Mouse (Mus musculus): ENCODE measurements around the gene Wdr27.
"Not testable (repeated sequence)": the region's sequence is repeated elsewhere in the genome, so short reads cannot be mapped to it uniquely, and the experiment has no call there.

Wdr27 gene

GRCm38 (mm10) chr17:14930697-14931096 is 12.3 kb downstream of the Wdr27 start:
- no peak for DNase-seq

GRCm38 (mm10) chr17:14928631-14929030 is 14.3 kb downstream of the Wdr27 start:
- DNase-seq: no peak

DNA sequence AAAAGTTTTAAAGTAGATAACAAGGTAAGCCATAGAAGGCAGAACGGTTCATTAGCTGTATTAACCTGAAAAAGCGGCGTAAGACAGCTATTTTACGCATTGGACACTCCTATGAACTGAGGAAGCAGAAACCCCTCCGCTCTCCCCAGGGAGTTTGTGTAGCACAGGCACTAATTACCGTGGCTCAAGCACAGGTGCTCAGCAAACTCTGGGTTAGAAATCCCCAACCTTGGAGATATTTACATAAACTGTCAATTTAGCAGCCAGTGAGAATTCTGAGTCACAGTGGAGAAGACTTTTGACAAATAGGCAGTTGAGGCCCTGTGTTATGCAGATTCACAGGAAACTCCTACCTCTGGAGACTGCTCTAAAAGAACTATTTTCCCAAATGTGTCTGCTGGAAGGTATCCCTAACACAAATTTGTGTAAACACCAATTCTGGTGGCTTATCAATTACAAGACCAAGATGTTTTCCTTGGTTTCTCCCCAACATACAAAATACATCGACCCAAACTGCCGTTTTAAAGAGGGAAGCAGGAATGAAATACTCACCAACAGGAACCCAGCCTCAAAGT is 15.2 kb downstream of the Wdr27 start:
- DNase-seq: no peak

DNA sequence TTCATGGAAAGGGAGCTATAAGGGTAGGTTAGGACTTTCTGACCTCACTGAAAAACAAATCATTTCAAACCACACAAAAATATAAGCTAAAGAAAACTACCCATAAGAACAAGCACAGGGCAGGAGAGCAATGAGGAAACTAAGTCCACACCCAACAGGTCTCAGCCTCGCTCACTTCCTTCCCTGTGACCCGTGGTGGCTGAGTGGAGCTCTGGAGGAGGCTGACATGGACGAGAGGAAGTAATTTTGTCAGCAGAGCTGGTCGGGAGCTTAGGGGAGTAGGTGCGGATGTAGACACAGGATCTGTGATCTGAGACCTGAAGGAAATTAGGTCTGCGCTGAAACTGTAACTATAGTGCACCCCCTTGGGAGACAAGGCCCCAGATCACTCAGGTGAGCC is 21.4 kb downstream of the Wdr27 start:
- no peak for DNase-seq

GRCm38 (mm10) chr17:14917866-14918265 is 25.1 kb downstream of the Wdr27 start:
- DNase-seq: no peak

DNA sequence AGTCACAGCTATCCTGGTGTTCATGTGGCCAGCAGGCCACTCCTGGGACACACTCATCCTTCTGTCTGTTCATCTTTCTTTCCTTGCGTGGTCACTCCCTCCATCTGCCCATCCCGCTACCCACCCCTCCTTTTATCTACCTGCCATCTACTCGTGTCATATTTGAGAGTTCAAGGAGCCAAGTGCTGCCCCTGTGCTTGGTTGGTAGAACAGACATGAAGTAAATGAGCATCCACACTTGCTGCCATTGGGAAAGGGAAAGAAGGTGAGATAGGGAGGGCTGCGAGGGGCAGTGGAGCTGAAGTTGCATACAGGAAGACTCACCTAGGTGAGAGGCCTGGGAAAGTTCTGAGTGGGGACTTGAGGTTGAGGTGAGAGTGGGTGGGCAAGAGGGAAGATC is 28.6 kb downstream of the Wdr27 start:
- no peak for DNase-seq

GRCm38 (mm10) chr17:14912981-14913380 is 30.0 kb downstream of the Wdr27 start:
- DNase-seq: no peak

GRCm38 (mm10) chr17:14912420-14912819 is 30.5 kb downstream of the Wdr27 start:
- peak; percentile 30 to 32 for DNase-seq

GRCm38 (mm10) chr17:14910771-14911170 is 32.2 kb downstream of the Wdr27 start:
- DNase-seq: no peak

DNA sequence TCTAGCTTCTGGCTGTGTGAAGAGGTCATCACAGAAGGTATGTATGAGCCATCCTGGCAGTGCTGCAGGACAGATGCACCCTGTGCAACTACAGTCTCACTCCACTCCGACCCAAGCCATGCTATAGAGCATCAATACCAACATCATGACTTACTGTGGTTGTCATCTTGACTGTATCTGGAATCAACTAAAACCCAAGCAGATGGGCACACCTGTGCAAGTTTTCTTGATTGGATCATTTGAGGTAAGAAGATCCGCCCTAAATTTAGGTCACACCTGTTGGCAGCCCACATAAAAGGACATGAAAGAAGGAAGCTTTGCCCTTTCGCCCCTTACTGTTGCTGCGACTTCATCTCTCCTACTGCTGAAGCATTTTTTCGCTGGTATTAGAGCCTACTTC is 33.6 kb downstream of the Wdr27 start:
- no peak for DNase-seq

DNA sequence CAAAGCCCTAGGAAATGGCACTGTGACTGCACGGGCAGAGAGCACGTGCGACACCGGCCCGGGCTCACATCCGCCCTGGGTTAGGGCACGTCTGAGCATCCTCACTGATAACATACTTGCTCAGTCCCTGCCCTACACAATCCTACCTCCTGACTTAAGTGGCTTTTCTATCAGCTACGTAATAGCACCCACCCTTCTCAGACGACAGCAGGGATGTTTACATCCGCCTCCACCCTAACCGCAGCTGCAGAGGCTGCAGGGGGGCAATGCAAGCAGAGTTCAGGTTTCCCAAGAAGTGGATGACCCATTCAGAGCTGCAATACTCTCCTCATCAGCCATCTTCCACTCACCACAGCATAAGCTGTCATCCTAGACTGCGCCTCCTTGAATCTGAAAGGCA is 35.8 kb downstream of the Wdr27 start:
- no peak for DNase-seq

DNA sequence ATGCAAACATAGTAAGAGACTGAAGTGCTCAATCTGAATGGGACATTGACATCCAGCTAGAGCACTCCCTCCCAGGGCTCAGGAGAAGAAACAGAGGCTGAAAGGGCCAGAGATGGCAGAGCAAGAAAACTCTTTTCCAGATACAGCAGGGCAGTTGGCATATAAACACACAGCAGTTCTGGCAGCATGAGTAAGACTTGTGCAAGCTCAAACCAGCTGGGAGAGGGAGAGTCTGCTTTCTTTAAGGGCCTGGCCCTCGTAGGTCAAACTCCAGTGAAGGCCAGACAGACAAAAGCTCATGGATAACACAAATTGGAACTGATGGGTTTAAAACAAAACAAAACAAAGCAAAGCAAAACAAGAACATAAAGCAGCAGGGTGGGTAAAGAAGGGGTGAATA is 36.3 kb downstream of the Wdr27 start:
- DNase-seq: no peak

DNA sequence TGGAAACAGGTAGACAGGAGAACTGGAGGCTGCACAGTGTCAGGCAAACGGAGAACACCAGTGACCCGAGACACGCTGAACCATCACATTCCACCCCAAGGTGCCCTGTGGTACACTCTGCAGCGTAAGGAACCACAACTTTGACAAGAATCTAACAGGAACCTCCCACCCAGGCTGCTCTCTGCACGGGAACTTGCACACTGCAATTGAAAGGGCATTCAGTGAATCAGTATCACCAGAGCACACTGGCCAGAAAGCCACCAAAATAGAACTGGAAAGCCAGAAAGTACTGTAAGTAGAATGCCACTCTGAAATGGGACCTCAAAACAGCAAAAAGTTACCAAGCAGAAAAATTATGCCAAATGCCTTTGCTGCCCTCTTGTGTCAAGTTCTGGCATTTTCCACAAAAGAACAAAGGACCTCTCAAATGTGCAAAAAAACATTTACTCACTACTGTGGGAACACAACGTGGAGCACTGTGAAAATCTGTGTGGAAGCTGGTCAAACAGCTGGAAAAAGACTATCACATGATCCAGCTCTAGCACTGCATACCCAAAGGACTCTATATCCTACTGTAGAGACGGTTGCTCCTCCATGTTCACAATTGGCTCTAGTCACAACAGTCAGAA is 38.2 kb downstream of the Wdr27 start:
- DNase-seq: peak; percentile 77 to 79

GRCm38 (mm10) chr17:14904206-14904605 is 38.8 kb downstream of the Wdr27 start:
- DNase-seq: no peak

DNA sequence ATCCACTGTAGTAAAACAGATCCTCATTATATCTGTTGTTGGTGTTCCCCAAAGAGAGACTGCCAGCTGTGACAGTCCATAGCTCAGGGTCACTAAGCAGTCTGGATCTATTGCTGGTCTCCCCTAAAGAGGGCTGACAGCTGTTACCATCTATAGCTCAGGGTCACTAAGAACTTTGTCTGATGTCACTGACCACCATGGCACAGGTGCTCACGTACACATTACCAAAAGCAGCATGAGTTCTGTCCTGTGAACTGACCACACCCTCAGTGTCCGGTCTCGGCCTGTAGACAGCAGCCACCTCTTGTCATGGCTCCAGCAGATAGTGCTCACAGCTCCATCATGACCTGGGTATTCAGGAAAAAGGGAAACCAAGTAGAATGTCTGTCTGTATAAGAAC is 39.7 kb downstream of the Wdr27 start:
- no peak for DNase-seq

- no peak for DNase-seq
Measured at GRCm38 (mm10) chr17:14898972-14899371, 44.0 kb downstream of the Wdr27 start.

GRCm38 (mm10) chr17:14895058-14895457 is 47.9 kb downstream of the Wdr27 start:
- DNase-seq: not testable (repeated sequence)

- no peak for DNase-seq
Measured at GRCm38 (mm10) chr17:14886933-14887332, 56.0 kb downstream of the Wdr27 start.

DNA sequence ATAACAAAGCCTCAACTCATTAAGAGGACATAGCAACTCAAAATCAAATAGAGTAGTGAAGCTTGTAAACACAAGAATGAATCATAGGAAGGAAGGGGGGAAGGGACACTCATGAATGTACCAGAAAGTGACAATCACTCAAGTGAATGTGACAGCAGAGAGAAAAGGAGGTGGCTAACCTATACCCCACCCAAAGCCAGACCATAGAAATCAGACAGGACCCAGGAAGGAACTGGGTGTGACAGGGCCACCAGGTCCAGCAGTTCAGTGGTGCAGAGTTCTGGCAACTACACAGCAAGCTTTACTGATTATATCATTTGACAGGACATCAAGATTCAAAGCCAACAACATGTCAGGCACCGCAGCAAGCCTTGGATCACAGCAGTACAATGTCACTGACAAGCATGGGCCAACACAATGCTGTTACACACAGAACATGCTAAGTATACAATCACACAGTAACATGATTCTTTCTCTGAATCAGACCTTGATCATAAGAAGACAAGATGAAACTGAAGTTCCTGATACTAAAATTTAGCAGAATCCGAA is 68.2 kb downstream of the Wdr27 start:
- DNase-seq: no peak

GRCm38 (mm10) chr17:14860220-14860619 is 82.7 kb downstream of the Wdr27 start:
- DNase-seq: peak in 1 of 2 experiments; percentile 12

- no peak for DNase-seq
Measured at GRCm38 (mm10) chr17:14847709-14848108, 95.2 kb downstream of the Wdr27 start.

- DNase-seq: peak; percentile 12 to 25
Measured at GRCm38 (mm10) chr17:14846880-14847279, 96.1 kb downstream of the Wdr27 start.

GRCm38 (mm10) chr17:14826715-14827295 is 116.2 kb downstream of the Wdr27 start:
- peak in 1 of 2 experiments; percentile 11 for DNase-seq

DNA sequence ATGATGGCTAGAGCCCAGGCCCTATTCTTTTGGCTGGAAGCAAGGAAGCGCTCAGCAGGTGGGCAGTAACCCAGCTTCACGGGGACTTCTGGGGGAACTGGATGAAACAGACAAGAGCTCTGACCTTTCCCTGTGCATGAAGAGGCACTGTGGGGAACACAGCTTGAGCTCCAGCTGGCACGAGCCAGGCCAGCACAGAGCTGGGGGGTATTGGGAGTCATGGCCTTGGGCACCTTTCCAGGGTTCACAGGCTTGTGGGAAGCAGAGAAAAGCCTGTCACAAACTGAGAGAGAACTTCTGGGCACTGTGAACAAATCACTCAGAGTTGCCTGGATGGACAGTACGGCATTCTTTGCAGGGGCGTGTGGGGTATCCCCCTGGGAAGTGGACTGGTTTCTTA is 118.0 kb downstream of the Wdr27 start:
- DNase-seq: peak in 1 of 2 experiments; percentile 5

Data from kidney, postnatal 4 days (tissue).